Mouse (Mus musculus) myocyte (in vitro differentiated cells): ENCODE measurements at regions not wholly inside any gene's neighbourhood (a gene's known extent, or its start where the extent isn't known, plus 50 kb on each side); places are given as distances from the start of the nearest gene placed in this dataset.

ENCODE experiments used
- H3K27me3 ChIP-seq: one replicate; pipeline ENCODE4 v1.6.1; 2011; ENCODE audit not compliant: control insufficient read depth, insufficient read depth, insufficient read length
- H3K36me3 ChIP-seq: one replicate; pipeline ENCODE4 v1.6.1; 2011; ENCODE audit not compliant: control insufficient read depth, insufficient read depth
- H3K4me2 ChIP-seq: one replicate; pipeline ENCODE4 v1.6.1; 2011; ENCODE audit warnings: low read depth, control low read depth
- H3K4me3 ChIP-seq: one replicate; pipeline ENCODE4 v1.5.1; 2011; ENCODE audit warnings: mild to moderate bottlenecking, control low read depth, moderate library complexity
- H3K79me2 ChIP-seq: one replicate; pipeline ENCODE4 v1.6.1; 2011; ENCODE audit not compliant: control insufficient read depth, insufficient read depth
- H3ac ChIP-seq: one replicate; pipeline ENCODE4 v1.6.1; 2011; ENCODE audit not compliant: control insufficient read depth, insufficient read length
- CEBPB ChIP-seq: IDR thresholded peaks from 2 replicates; pipeline ENCODE4 v1.6.1; 2011; ENCODE audit warnings: mild to moderate bottlenecking, moderate library complexity; ENCODE audit not compliant: poor library complexity, insufficient read depth, severe bottlenecking
- E2F4 ChIP-seq: IDR thresholded peaks from one replicate; pipeline ENCODE4 v1.6.1; 2011; ENCODE audit warnings: mild to moderate bottlenecking, control low read depth, moderate library complexity; ENCODE audit not compliant: insufficient read depth
- MAX ChIP-seq: IDR thresholded peaks from one replicate; pipeline ENCODE4 v1.6.1; 2011; ENCODE audit warnings: low read depth, mild to moderate bottlenecking, control low read depth
- MYOD1 ChIP-seq, 3 experiments: IDR thresholded peaks; one replicate each; pipeline ENCODE4 v1.6.1; 2011; ENCODE audit warnings: control low read depth in 2 of 3, low read depth in 2 of 3, mild to moderate bottlenecking in 2 of 3, moderate library complexity in 1 of 3; ENCODE audit not compliant: insufficient read length in 2 of 3, control insufficient read depth in 1 of 3
- MYOG ChIP-seq, 3 experiments: IDR thresholded peaks; one replicate each; pipeline ENCODE4 v1.6.1; 2011; ENCODE audit warnings: control low read depth in 2 of 3, low read depth in 2 of 3, mild to moderate bottlenecking in 2 of 3; ENCODE audit not compliant: insufficient read length in 2 of 3, control insufficient read depth in 1 of 3, insufficient read depth in 1 of 3
- POLR2A ChIP-seq: IDR thresholded peaks from one replicate; pipeline ENCODE4 v1.6.1; 2011; ENCODE audit warnings: low read depth, mild to moderate bottlenecking, control low read depth, moderate library complexity; ENCODE audit not compliant: insufficient read length
- POLR2AphosphoS2 ChIP-seq: IDR thresholded peaks from one replicate; pipeline ENCODE4 v1.6.1; 2011; ENCODE audit warnings: low read depth, control low read depth; ENCODE audit not compliant: insufficient read length
- REST ChIP-seq: IDR thresholded peaks from one replicate; pipeline ENCODE4 v1.6.1; 2011; ENCODE audit warnings: mild to moderate bottlenecking, control low read depth, moderate library complexity; ENCODE audit not compliant: insufficient read depth, insufficient read length
- SRF ChIP-seq: IDR thresholded peaks from one replicate; pipeline ENCODE4 v1.6.1; 2011; ENCODE audit warnings: low read depth; ENCODE audit not compliant: control insufficient read depth, insufficient read length
- TCF12 ChIP-seq: IDR thresholded peaks from one replicate; pipeline ENCODE4 v1.6.1; 2011; ENCODE audit warnings: mild to moderate bottlenecking, control low read depth; ENCODE audit not compliant: poor library complexity, insufficient read depth, severe bottlenecking
- TCF3 ChIP-seq: IDR thresholded peaks from one replicate; pipeline ENCODE4 v1.6.1; 2011; ENCODE audit warnings: low read depth, control low read depth; ENCODE audit not compliant: insufficient read length
- USF1 ChIP-seq: IDR thresholded peaks from one replicate; pipeline ENCODE4 v1.6.1; 2011; ENCODE audit warnings: low read depth, mild to moderate bottlenecking, control low read depth, moderate library complexity

DNA sequence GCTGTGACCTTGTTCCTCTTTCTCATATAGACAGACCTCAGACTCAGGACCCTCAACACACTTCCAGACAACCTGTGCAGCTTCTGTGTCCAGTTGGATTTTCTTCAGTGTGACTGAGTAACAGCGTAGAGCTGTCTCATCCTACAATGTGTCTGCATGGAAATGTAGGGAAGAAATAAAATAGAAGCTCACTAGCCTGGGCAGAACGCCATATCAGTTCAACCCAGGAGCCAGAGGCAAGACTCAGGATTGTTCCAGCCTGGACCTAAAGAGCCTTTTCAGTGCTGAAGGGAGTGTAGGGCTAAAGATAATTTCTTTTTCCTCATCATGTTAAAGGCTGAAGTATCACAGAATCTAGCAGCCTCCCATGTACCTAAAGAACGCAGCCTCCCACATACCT, 88.9 kb downstream of the H2al1j start:
- Histone ChIP-seq H3K4me2 (no peak overlapping the region), H3K79me2 (no peaks in the 10 kb centered on the region), H3ac (no peak overlapping the region), H3K36me3 (no peaks in the 10 kb centered on the region), H3K27me3 (no peaks in the 10 kb centered on the region), H3K4me3 (no peak overlapping the region)
- TF ChIP-seq CEBPB (no peak), POLR2A (no peak), MYOG (IDR thresholded peaks at IDR 0.05; ENCODE audit: control insufficient read depth in 1 of 3, insufficient read depth in 1 of 3, insufficient read length in 2 of 3, low read depth in 2 of 3) (no peak), POLR2AphosphoS2 (no peak), TCF12 (no peak), SRF (no peak), REST (no peak)

DNA sequence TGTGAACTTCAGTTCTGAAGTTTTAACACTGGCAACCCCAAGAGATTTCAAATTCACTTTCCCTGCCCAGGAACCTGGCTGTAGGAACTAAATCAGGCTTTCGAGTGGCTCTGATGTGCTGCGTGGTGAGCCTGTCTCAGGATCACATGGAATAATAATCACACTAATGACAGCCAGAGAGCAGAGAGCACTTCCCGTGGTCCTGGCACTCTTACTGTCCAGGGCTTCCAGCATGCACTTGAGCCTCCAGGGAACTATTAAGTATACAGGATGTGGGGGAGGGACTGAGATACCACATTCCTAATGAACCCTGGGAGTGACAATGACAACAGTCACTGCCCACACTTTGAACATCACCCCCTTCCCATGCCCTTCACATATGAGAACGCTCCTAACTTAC, 90.2 kb downstream of the H2al1j start:
- H3ac ChIP-seq = no peak overlapping the region
- TF ChIP-seq TCF3 (no peak), MYOD1 (IDR thresholded peaks at IDR 0.05; ENCODE audit: control insufficient read depth in 1 of 3, insufficient read length in 2 of 3, low read depth in 2 of 3) (no peak), CEBPB (no peak), MAX (no peak), REST (no peak), TCF12 (no peak), SRF (no peak)

DNA sequence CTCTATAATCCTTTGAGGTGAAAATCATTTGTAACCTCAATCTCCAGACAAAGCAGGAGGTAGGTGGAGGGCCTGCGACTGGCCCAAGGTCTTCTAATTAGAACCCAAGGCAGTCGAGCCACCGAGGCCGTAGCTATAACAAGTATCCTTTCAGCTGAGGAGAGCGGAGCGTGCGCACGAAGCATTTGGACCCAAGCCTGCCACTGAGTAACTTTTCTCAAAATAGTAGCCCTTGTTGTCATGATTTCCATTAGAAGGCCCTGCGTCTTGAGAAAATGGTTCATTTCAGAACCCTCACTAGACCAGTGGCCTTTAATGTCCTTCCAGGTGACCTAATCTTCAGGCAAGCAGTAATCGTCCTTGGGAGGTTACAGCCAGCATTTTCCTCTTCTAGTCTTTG, 90.6 kb downstream of the H2al1j start:
- H3K4me2 ChIP-seq = no peak overlapping the region
- TF ChIP-seq MYOD1 (IDR thresholded peaks at IDR 0.05; ENCODE audit: control insufficient read depth in 1 of 3, insufficient read length in 2 of 3, low read depth in 2 of 3) = no peak
- TF ChIP-seq POLR2AphosphoS2 = no peak
- TF ChIP-seq MYOG (IDR thresholded peaks at IDR 0.05; ENCODE audit: control insufficient read depth in 1 of 3, insufficient read depth in 1 of 3, insufficient read length in 2 of 3, low read depth in 2 of 3) = no peak
- TF ChIP-seq REST = no peak
- no peak for TF ChIP-seq TCF12
- no peak for TF ChIP-seq USF1
- TF ChIP-seq SRF = no peak
- no peak for TF ChIP-seq E2F4
- TF ChIP-seq TCF3 = no peak
- TF ChIP-seq CEBPB = no peak

More for the DNA sequence above, 90.2 kb downstream of the H2al1j start:
- H3K27me3 ChIP-seq = no peaks in the 10 kb centered on the region
- no peaks in the 10 kb centered on the region for H3K36me3 ChIP-seq
- no peaks in the 10 kb centered on the region for H3K79me2 ChIP-seq
- no peak overlapping the region for H3K4me2 ChIP-seq
- no peak overlapping the region for H3K4me3 ChIP-seq

DNA sequence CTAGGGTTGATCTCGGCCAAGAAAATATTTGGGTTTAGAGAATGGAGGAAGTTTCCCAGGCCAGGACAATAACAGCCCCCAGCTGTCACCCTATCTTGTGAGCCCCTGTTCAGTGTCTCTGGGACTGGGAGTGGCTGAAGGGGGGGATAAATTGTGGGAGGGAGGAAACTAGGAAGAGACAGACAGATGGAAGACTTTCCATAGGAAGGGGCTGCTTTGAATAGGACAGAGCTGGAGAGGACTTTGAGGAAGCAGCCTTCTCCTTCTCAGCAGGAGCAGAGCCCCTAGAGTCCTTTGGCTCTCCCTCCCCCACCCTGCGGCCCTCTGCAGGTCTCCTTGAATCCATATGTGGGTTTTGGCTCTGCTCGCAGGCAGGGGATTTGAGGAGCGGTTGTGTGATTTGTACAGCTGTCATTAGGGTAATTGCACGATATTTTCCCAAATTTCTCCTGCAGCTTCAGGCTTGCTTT, 91.6 kb downstream of the H2al1j start:
- no peak for TF ChIP-seq REST
- TF ChIP-seq E2F4 = no peak
- no peak for TF ChIP-seq CEBPB
- TF ChIP-seq TCF12 = no peak
- TF ChIP-seq POLR2AphosphoS2 = no peak
- Histone ChIP-seq H3K4me2 (peak overlapping the region; percentile 30), H3K79me2 (no peaks in the 10 kb centered on the region), H3ac (no peak overlapping the region), H3K27me3 (no peaks in the 10 kb centered on the region), H3K36me3 (no peaks in the 10 kb centered on the region), H3K4me3 (no peak overlapping the region)

More for the DNA sequence above, 90.6 kb downstream of the H2al1j start:
- no peaks in the 10 kb centered on the region for H3K36me3 ChIP-seq
- H3ac ChIP-seq = no peak overlapping the region
- H3K79me2 ChIP-seq = no peaks in the 10 kb centered on the region
- no peak overlapping the region for H3K4me3 ChIP-seq
- no peaks in the 10 kb centered on the region for H3K27me3 ChIP-seq

DNA sequence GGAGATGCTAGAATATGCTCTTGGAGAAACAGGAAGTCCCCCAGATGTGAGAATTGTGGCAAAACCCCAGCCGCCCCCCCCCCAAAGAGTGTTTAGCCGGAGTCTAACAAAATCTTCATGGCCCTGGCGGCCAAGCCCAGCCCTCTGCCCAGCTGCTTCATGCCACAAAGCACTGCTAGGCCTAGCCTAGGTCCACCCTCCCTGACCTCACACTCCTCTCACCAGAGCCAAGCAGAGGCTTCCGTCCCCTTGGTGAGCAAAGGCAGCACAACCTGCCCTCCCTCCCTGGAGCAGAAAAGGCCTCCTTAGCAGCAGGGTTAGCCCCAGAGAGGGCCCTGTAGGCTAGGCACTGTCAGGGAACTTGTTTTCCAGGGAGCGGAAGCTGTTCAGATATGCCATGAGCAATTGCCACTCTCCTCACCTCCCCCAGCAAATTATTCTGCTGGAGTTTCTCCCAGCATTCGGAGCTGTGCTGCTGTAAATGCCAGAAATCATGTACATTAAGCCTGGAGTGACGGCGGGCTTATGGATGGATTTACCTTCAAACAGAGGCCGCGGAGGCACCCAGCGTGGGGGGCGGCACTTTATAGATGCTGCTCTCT, 104.9 kb downstream of the H2al1j start:
- TF ChIP-seq MYOG (IDR thresholded peaks at IDR 0.05; ENCODE audit: control insufficient read depth in 1 of 3, insufficient read depth in 1 of 3, insufficient read length in 2 of 3, low read depth in 2 of 3) (no peak), POLR2A (no peak), POLR2AphosphoS2 (no peak), E2F4 (no peak), USF1 (no peak), TCF3 (no peak), REST (no peak), MAX (no peak), SRF (no peak)
- no peak overlapping the region for H3ac ChIP-seq
- H3K4me2 ChIP-seq = no peak overlapping the region
- H3K79me2 ChIP-seq = no peaks in the 10 kb centered on the region
- no peaks in the 10 kb centered on the region for H3K27me3 ChIP-seq
- no peak overlapping the region for H3K4me3 ChIP-seq
- no peaks in the 10 kb centered on the region for H3K36me3 ChIP-seq
